Mouse (Mus musculus) megakaryocyte, embryonic 14.5 days (primary cell): ENCODE measurements at regions not wholly inside any gene's neighbourhood (a gene's known extent, or its start where the extent isn't known, plus 50 kb on each side); places are given as distances from the start of the nearest gene placed in this dataset.

Source experiments
- H3K27me3 ChIP-seq: replicated peaks from 2 replicates; pipeline ENCODE3; 2012; ENCODE audit warnings: inconsistent platforms
- H3K36me3 ChIP-seq: replicated peaks from 2 replicates; pipeline ENCODE3; 2012; ENCODE audit warnings: low read length, inconsistent platforms, mixed read lengths
- H3K4me1 ChIP-seq: 2 replicates; pipeline ENCODE4 v1.6.1; 2012; ENCODE audit warnings: inconsistent platforms
- H3K4me3 ChIP-seq: replicated peaks from 2 replicates; pipeline ENCODE3; 2012; ENCODE audit warnings: moderate library complexity, mild to moderate bottlenecking, inconsistent platforms
- H3K9me3 ChIP-seq: 2 replicates; pipeline ENCODE4 v1.6.1; 2012; ENCODE audit warnings: inconsistent platforms
- FLI1 ChIP-seq: IDR thresholded peaks from 2 replicates; pipeline ENCODE4 v1.6.1; 2012; ENCODE audit warnings: low read length, inconsistent platforms, mixed read lengths
- GATA1 ChIP-seq: IDR thresholded peaks from 3 replicates; pipeline ENCODE4 v1.6.1; 2012; ENCODE audit warnings: mixed read lengths, low read length, inconsistent platforms, borderline replicate concordance

DNA sequence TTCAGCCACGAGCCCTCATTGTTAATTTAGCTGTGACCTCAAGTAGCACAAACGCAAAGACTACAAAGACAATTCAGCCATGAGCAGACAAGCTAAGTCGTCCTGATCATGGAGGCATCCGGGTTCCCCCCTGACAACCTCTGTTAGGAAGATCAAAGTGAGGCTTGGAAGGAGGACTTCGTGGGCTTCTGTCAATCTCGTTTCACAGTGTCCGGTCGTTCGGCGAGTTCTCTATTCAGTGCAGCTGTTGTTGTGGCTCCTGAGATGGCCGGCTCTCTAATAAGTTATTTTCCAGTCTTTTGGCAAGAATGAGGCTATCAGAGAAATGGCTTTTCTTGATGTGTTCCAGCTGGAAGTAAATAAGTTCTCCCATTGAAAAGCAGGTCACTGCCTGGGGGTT lies 133.7 kb upstream of the Map3k7 start:
- no peak overlapping the region for H3K4me3 ChIP-seq
- no peaks in the 10 kb centered on the region for H3K4me1 ChIP-seq
- no peak for TF ChIP-seq GATA1
- no peak for TF ChIP-seq FLI1
- peaks cover 13% of the 10 kb centered on the region for H3K9me3 ChIP-seq
- H3K27me3 ChIP-seq: no peaks in the 10 kb centered on the region
- no peaks in the 10 kb centered on the region for H3K36me3 ChIP-seq

DNA sequence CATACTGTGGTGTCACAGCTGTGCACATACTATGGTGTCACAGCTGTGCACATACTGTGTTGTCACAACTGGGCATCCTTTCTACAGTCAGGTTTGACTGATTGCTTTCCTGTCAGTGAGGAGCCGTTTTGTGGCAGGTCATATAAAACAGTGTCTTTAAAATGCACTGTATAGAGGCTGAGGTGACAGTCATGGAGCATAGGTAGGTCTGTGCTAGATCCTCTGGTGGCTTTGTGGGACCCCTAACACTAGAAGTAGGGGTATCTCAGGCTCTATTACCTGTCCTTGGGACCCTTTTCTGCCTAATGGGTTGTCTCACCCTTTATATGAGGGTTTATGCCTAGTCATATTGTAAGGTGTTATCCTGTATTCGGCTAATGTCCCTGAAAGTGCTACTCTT lies 132.4 kb upstream of the Map3k7 start:
- TF ChIP-seq GATA1 (no peak), FLI1 (no peak)

GRCm38 (mm10) chr4:31833828-31834227 lies 130.1 kb upstream of the Map3k7 start:
- no peaks in the 10 kb centered on the region for H3K4me1 ChIP-seq
- TF ChIP-seq FLI1 (no peak), GATA1 (no peak)
- H3K9me3 ChIP-seq: peaks cover 15% of the 10 kb centered on the region
- H3K27me3 ChIP-seq: no peaks in the 10 kb centered on the region
- no peak overlapping the region for H3K4me3 ChIP-seq
- H3K36me3 ChIP-seq: no peaks in the 10 kb centered on the region

More for the DNA sequence above, 132.4 kb upstream of the Map3k7 start:
- no peaks in the 10 kb centered on the region for H3K27me3 ChIP-seq
- H3K36me3 ChIP-seq: no peaks in the 10 kb centered on the region
- H3K4me3 ChIP-seq: no peak overlapping the region
- H3K9me3 ChIP-seq: peaks cover 15% of the 10 kb centered on the region
- H3K4me1 ChIP-seq: no peaks in the 10 kb centered on the region

GRCm38 (mm10) chr4:31835051-31835450 lies 128.8 kb upstream of the Map3k7 start:
- H3K9me3 ChIP-seq: peaks cover 15% of the 10 kb centered on the region
- no peaks in the 10 kb centered on the region for H3K4me1 ChIP-seq
- H3K4me3 ChIP-seq: no peak overlapping the region
- no peak for TF ChIP-seq GATA1
- no peak for TF ChIP-seq FLI1
- H3K27me3 ChIP-seq: no peaks in the 10 kb centered on the region
- H3K36me3 ChIP-seq: no peaks in the 10 kb centered on the region

GRCm38 (mm10) chr4:31838592-31838991 lies 125.3 kb upstream of the Map3k7 start:
- TF ChIP-seq GATA1 (no peak), FLI1 (no peak)
- Histone ChIP-seq H3K4me1 (no peaks in the 10 kb centered on the region), H3K4me3 (no peak overlapping the region), H3K27me3 (no peaks in the 10 kb centered on the region), H3K9me3 (peaks cover 14% of the 10 kb centered on the region; the same call in 1 of the 2 replicates), H3K36me3 (no peaks in the 10 kb centered on the region)

GRCm38 (mm10) chr4:31849763-31850162 lies 114.1 kb upstream of the Map3k7 start:
- TF ChIP-seq FLI1 (no peak), GATA1 (no peak)
- Histone ChIP-seq H3K4me1 (no peaks in the 10 kb centered on the region), H3K36me3 (no peaks in the 10 kb centered on the region), H3K9me3 (no peaks in the 10 kb centered on the region; the same call in 1 of the 2 replicates), H3K27me3 (no peaks in the 10 kb centered on the region), H3K4me3 (no peak overlapping the region)

- Histone ChIP-seq H3K4me3 (no peak overlapping the region), H3K27me3 (no peaks in the 10 kb centered on the region), H3K9me3 (no peaks in the 10 kb centered on the region; the same call in 1 of the 2 replicates), H3K36me3 (no peaks in the 10 kb centered on the region), H3K4me1 (no peaks in the 10 kb centered on the region)
- TF ChIP-seq GATA1 (no peak), FLI1 (no peak)
Observed at GRCm38 (mm10) chr4:31851006-31851405, 112.9 kb upstream of the Map3k7 start.

DNA sequence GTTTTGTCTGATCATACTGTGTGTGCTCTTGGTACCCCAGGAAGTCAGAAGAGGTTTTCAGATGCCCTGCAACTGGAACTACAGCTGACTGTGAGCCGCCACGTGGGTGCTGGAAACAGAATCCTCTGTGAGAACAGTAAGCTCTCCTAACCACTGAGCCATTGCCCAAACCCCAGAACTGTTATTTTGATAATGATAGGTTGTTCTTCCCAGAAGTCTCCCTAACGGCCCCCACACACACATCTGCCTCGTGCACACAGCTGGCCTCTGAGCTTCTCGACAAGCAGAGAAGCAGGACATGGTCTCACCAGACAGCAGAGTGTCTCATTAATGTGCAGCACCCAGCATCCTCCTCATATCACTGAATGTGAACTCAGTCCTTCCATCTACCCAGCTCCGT lies 110.0 kb upstream of the Map3k7 start:
- no peaks in the 10 kb centered on the region for H3K27me3 ChIP-seq
- TF ChIP-seq GATA1 (no peak), FLI1 (no peak)
- no peaks in the 10 kb centered on the region; the same call in 1 of the 2 replicates for H3K9me3 ChIP-seq
- no peaks in the 10 kb centered on the region for H3K4me1 ChIP-seq
- H3K4me3 ChIP-seq: no peak overlapping the region
- H3K36me3 ChIP-seq: no peaks in the 10 kb centered on the region

GRCm38 (mm10) chr4:31860389-31860788 lies 103.5 kb upstream of the Map3k7 start:
- TF ChIP-seq FLI1 (no peak), GATA1 (no peak)
- no peaks in the 10 kb centered on the region; the same call in 1 of the 2 replicates for H3K9me3 ChIP-seq

DNA sequence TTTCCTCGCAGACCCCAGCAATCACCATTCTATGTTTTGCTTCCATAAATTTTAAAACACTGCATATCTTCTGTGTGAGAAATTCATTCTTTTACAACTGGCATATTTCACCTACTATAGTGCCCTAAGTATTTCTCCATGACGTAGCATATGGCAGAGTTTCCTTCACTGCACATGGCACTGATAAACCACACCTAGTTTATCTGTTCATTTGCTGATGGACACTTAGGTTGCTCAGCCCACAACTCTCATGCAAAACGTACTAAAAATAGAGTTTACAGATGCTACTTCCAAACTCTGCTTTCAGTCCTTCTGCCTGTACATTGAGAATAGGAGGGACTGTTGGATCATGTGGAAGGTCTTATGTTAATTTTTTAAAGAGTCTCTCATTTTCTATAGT lies 102.7 kb upstream of the Map3k7 start:
- Histone ChIP-seq H3K36me3 (no peaks in the 10 kb centered on the region), H3K4me3 (no peak overlapping the region), H3K4me1 (no peaks in the 10 kb centered on the region), H3K27me3 (no peaks in the 10 kb centered on the region), H3K9me3 (no peaks in the 10 kb centered on the region; the same call in 1 of the 2 replicates)
- TF ChIP-seq FLI1 (no peak), GATA1 (no peak)

More at GRCm38 (mm10) chr4:31860389-31860788, 103.5 kb upstream of the Map3k7 start:
- Histone ChIP-seq H3K4me1 (no peaks in the 10 kb centered on the region), H3K4me3 (no peak overlapping the region), H3K36me3 (no peaks in the 10 kb centered on the region), H3K27me3 (no peaks in the 10 kb centered on the region)
